Mouse (Mus musculus) embryonic fibroblast, embryonic 13.5 days (primary cell): ENCODE measurements around the gene Npy.

Experiments
- CTCF ChIP-seq: IDR thresholded peaks from 2 replicates; pipeline ENCODE4 v1.5.1; 2011; ENCODE audit warnings: mild to moderate bottlenecking, control low read depth, low read length, moderate library complexity, borderline replicate concordance; ENCODE audit not compliant: insufficient read depth
- POLR2A ChIP-seq: IDR thresholded peaks from 2 replicates; pipeline ENCODE4 v1.6.1; 2011; ENCODE audit warnings: low read depth, mild to moderate bottlenecking, control low read depth, low read length, moderate library complexity

GRCm38 (mm10) chr6:49856830-49857229, 34.3 kb downstream of the Npy start:
- TF ChIP-seq CTCF (no peak), POLR2A (no peak)
